Comparison of ENCODE assay signal across 14 mouse cellular contexts in genomic region chr14:30556651-30557050, GRCm38 (mm10).
"Had no signal": no experiment of that assay in that cellular context is flagged by ENCODE, and none has a peak within 500 bp of the region (broad histone marks: within the 10 kb centered on the region; RNA-seq: fewer than 3 reads in every experiment).

No protein-coding gene starts in this region.

- DNase-seq: liver, embryonic 13.5 days; liver, postnatal 0 days; lung, embryonic 14.5 days; lung, postnatal 10 days; lung, postnatal 4 days; right cerebral cortex, postnatal 14 days; spleen, adult 18-20 months; thymus, adult 18-20 months; thymus, postnatal 14 days; thymus, postnatal 36 days had no signal

- H3K4me3 ChIP-seq: liver, embryonic 13.5 days; liver, embryonic 15.5 days; midbrain, embryonic 12.5 days; midbrain, embryonic 15.5 days; neural tube, embryonic 12.5 days had no signal

- H3K27ac ChIP-seq: liver, embryonic 13.5 days; liver, embryonic 15.5 days; midbrain, embryonic 12.5 days; midbrain, embryonic 15.5 days; neural tube, embryonic 12.5 days had no signal

- H3K4me2 ChIP-seq: liver, embryonic 13.5 days; liver, embryonic 15.5 days; lung, embryonic 14.5 days; midbrain, embryonic 12.5 days; midbrain, embryonic 15.5 days; neural tube, embryonic 12.5 days had no signal

- H3K27me3 ChIP-seq: liver, embryonic 13.5 days; liver, embryonic 15.5 days; midbrain, embryonic 12.5 days; midbrain, embryonic 15.5 days; neural tube, embryonic 12.5 days had no signal

- H3K9ac ChIP-seq: liver, embryonic 13.5 days; liver, embryonic 15.5 days; liver, postnatal 0 days; lung, embryonic 14.5 days; midbrain, embryonic 12.5 days; midbrain, embryonic 15.5 days; neural tube, embryonic 12.5 days had no signal

- ATAC-seq: liver, postnatal 0 days; midbrain, embryonic 15.5 days had no signal

- H3K9me3 ChIP-seq: liver, embryonic 13.5 days; liver, embryonic 15.5 days; midbrain, embryonic 12.5 days; midbrain, embryonic 15.5 days; neural tube, embryonic 12.5 days had no signal
